Mouse (Mus musculus) small intestine, adult 2 months (tissue): ENCODE measurements around the gene Nuak1. TPM values are rescaled to one million over a fixed set of nuclear protein-coding genes. Genes with fewer than 3 reads are reported as not detected.

Source experiments
- H3K27ac ChIP-seq: fragments of 200-500 bp; 2 replicates; pipeline ENCODE4 v1.5.1; 2012; ENCODE audit warnings: low read depth, low read length, control low read depth, inconsistent platforms; ENCODE audit not compliant: insufficient read depth
- H3K27me3 ChIP-seq: fragments of 200-500 bp; 2 replicates; pipeline ENCODE4 v1.6.1; 2012; ENCODE audit warnings: mild to moderate bottlenecking, moderate library complexity, low read length, inconsistent platforms; ENCODE audit not compliant: control insufficient read depth, insufficient read depth
- H3K36me3 ChIP-seq: fragments of 200-500 bp; 2 replicates; pipeline ENCODE4 v1.6.1; 2012; ENCODE audit warnings: mild to moderate bottlenecking, low read length, control low read depth, inconsistent platforms; ENCODE audit not compliant: control insufficient read depth, insufficient read depth
- H3K4me1 ChIP-seq: fragments of 200-500 bp; 2 replicates; pipeline ENCODE4 v1.6.1; 2012; ENCODE audit warnings: low read length, inconsistent platforms, mixed read lengths; ENCODE audit not compliant: control insufficient read depth, insufficient read depth, insufficient read length
- H3K4me3 ChIP-seq: fragments of 200-500 bp; 2 replicates; pipeline ENCODE4 v1.5.1; 2012; ENCODE audit warnings: low read depth, mild to moderate bottlenecking, control low read depth, inconsistent platforms, low read length, moderate library complexity
- CTCF ChIP-seq: fragments of 200-500 bp; IDR thresholded peaks from 2 replicates; pipeline ENCODE4 v1.5.1; 2012; ENCODE audit warnings: low read depth, mild to moderate bottlenecking, control low read depth, inconsistent platforms, low read length, moderate library complexity, mixed read lengths; ENCODE audit not compliant: insufficient replicate concordance, insufficient read length; ENCODE audit errors: extremely low read depth
- POLR2A ChIP-seq: fragments of 200-500 bp; IDR thresholded peaks from 2 replicates; pipeline ENCODE4 v1.6.1; 2012; ENCODE audit warnings: low read depth, mild to moderate bottlenecking, control low read depth, inconsistent platforms, low read length, moderate library complexity
- WGBS: fragments of 180-500 bp; shearing (Covaris S2); methylation state at CpG from one replicate; pipeline ENCODE4 v1.1.7; 2018; 5-methylcytosine and 5-hydroxymethylcytosine counted together
- polyA plus RNA-seq: library from polyadenylated mRNA; depleted of rRNA; stranded (reverse); fragments of >200 nt; gene quantifications from 2 replicates; pipeline ENCODE4 v1.2.3, GENCODE M21; 2012

Nuak1 gene
- polyA plus RNA-seq, 1 experiment, result 2.7 TPM

- no peaks in the 10 kb centered on the region for H3K36me3 ChIP-seq
- no peak overlapping the region for H3K4me3 ChIP-seq
- TF ChIP-seq POLR2A (no peak), CTCF (no peak)
- no peaks in the 10 kb centered on the region for H3K4me1 ChIP-seq
- no peaks in the 10 kb centered on the region for H3K27me3 ChIP-seq
- no peak overlapping the region for H3K27ac ChIP-seq
- 68% methylated on average over 8 of the region's 8 CpGs for WGBS
Measured at GRCm38 (mm10) chr10:84480667-84481326, 40.4 kb upstream of the Nuak1 start.

GRCm38 (mm10) chr10:84480146-84480545 is 39.7 kb upstream of the Nuak1 start:
- 76% methylated on average over 4 of the region's 4 CpGs for WGBS
- H3K4me1 ChIP-seq, result no peaks in the 10 kb centered on the region
- H3K4me3 ChIP-seq, result no peak overlapping the region
- TF ChIP-seq POLR2A (no peak), CTCF (no peak)
- H3K27me3 ChIP-seq, result no peaks in the 10 kb centered on the region
- H3K27ac ChIP-seq, result no peak overlapping the region
- no peaks in the 10 kb centered on the region for H3K36me3 ChIP-seq

- no peaks in the 10 kb centered on the region for H3K4me1 ChIP-seq
- no peak overlapping the region for H3K4me3 ChIP-seq
- no peaks in the 10 kb centered on the region for H3K27me3 ChIP-seq
- TF ChIP-seq POLR2A (no peak), CTCF (no peak)
- H3K36me3 ChIP-seq, result no peaks in the 10 kb centered on the region
- no peak overlapping the region for H3K27ac ChIP-seq
- WGBS, result 52% methylated on average over 3 of the region's 3 CpGs
Measured at GRCm38 (mm10) chr10:84477613-84478076, 37.2 kb upstream of the Nuak1 start.

- Histone ChIP-seq H3K27ac (no peak overlapping the region), H3K4me3 (no peak overlapping the region), H3K4me1 (no peaks in the 10 kb centered on the region), H3K27me3 (no peaks in the 10 kb centered on the region), H3K36me3 (no peaks in the 10 kb centered on the region)
- no peak for TF ChIP-seq POLR2A
- no peak for TF ChIP-seq CTCF
- 81% methylated on average over 4 of the region's 4 CpGs for WGBS
Measured at GRCm38 (mm10) chr10:84477045-84477612, 36.7 kb upstream of the Nuak1 start.

- H3K4me1 ChIP-seq, result no peaks in the 10 kb centered on the region
- H3K27ac ChIP-seq, result no peak overlapping the region
- H3K27me3 ChIP-seq, result no peaks in the 10 kb centered on the region
- WGBS, result 63% methylated on average over 6 of the region's 6 CpGs
- no peaks in the 10 kb centered on the region for H3K36me3 ChIP-seq
- H3K4me3 ChIP-seq, result no peak overlapping the region
- TF ChIP-seq POLR2A (no peak), CTCF (no peak)
Measured at GRCm38 (mm10) chr10:84467555-84468164, 27.3 kb upstream of the Nuak1 start.

- Histone ChIP-seq H3K4me1 (no peaks in the 10 kb centered on the region), H3K4me3 (no peak overlapping the region), H3K36me3 (no peaks in the 10 kb centered on the region), H3K27me3 (no peaks in the 10 kb centered on the region), H3K27ac (no peak overlapping the region)
- no peak for TF ChIP-seq POLR2A
- WGBS, result 79% methylated on average over 4 of the region's 4 CpGs
Measured at GRCm38 (mm10) chr10:84465511-84465910, 25.1 kb upstream of the Nuak1 start.

GRCm38 (mm10) chr10:84460420-84461101 is 20.2 kb upstream of the Nuak1 start:
- Histone ChIP-seq H3K27ac (no peak overlapping the region), H3K4me1 (peaks cover 2% of the 10 kb centered on the region; the same call in 1 of the 2 replicates), H3K27me3 (0 out of 2 replicates have a peak, but pooled peaks cover 4% of the 10 kb centered on the region), H3K36me3 (no peaks in the 10 kb centered on the region), H3K4me3 (no peak overlapping the region)
- no peak for TF ChIP-seq CTCF
- TF ChIP-seq POLR2A, result no peak
- WGBS, result 32% methylated on average over 8 of the region's 8 CpGs
